Comparison of ENCODE assay signal across 8 mouse cellular contexts in the genomic region with DNA sequence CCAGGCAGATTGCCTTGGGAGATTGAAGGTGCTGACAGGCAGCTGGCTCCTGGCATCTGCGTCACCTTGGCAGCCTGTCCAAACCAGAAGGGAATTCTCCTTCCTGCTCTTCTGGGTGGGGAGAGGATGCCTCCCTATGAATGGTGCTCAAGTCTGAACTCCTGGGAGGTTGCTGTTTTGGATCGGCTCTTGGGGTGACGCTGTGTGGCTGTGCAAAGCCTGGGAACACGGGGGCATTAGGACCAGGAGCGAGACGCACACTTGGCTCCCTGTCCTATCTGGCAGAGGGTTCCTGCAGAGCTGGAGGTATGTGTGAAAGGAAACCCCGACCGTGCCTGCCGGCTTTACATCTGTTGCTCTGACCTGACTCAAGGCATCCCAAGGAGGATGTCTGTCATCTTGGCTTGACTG. TPM values are rescaled to one million over a fixed set of nuclear protein-coding genes. Genes with fewer than 3 reads are reported as not detected.
A peak's percentile ranks its signal among the peaks of the same experiment; 100 is the strongest.
DNase-seq lines count a peak whose midpoint lies in the region; ATAC-seq lines count a peak whose summit lies in the region.

A gene (plus strand): TSS at position 309 of the 411 bp plus-strand sequence.

- H3K36me3 ChIP-seq in heart, embryonic 10.5 days, result no peaks in the 10 kb centered on the region
- H3K36me3 ChIP-seq in neural tube, embryonic 13.5 days, result no peaks in the 10 kb centered on the region

- H3K9me3 ChIP-seq in heart, embryonic 10.5 days, result no peaks in the 10 kb centered on the region
- no peaks in the 10 kb centered on the region for H3K9me3 ChIP-seq in neural tube, embryonic 13.5 days

- WGBS in heart, embryonic 10.5 days, result 4% methylated on average over 9 of the region's 9 CpGs
- WGBS in neural tube, embryonic 13.5 days, result 20% methylated on average over 9 of the region's 9 CpGs

- H3K4me1 ChIP-seq in heart, embryonic 10.5 days, result peaks cover 32% of the 10 kb centered on the region
- peaks cover 19% of the 10 kb centered on the region for H3K4me1 ChIP-seq in neural tube, embryonic 13.5 days (replicated peaks)

- H3K4me3 ChIP-seq in heart, embryonic 10.5 days, result peak within 1 kb of the TSS; percentile 37
- no peak within 1 kb of the TSS for H3K4me3 ChIP-seq in neural tube, embryonic 13.5 days

- H3K27ac ChIP-seq in heart, embryonic 10.5 days, result 0 out of 2 replicates have a peak within 1 kb of the TSS, but pooled peaks have one; percentile 6
- H3K27ac ChIP-seq in neural tube, embryonic 13.5 days (replicated peaks), result no peak within 1 kb of the TSS

- ATAC-seq in neural tube, embryonic 13.5 days (ENCODE audit: low read depth), result no peak
- no peak for ATAC-seq in inflammation-experienced regulatory T-cells, adult 6 months

- DNase-seq in 3134 (ENCODE audit: extremely low read depth, insufficient read length, low spot score), result peak; percentile 73
- peak; percentile 44 for DNase-seq in Muller cell, postnatal 12 days (ENCODE audit: inconsistent ontology term)
- DNase-seq in embryo, embryonic 9.5 days (ENCODE audit: extremely low spot score), result peak; percentile 10
- DNase-seq in heart, embryonic 10.5 days (ENCODE audit: low spot score), result no peak
- DNase-seq in kidney, postnatal 10 days, result peak; percentile 39
- no peak for DNase-seq in spleen, postnatal 10 days (ENCODE audit: low spot score in 2 of 2)

- peak within 1 kb of the TSS; percentile 31 for H3K4me2 ChIP-seq in neural tube, embryonic 13.5 days

- H3K9ac ChIP-seq in neural tube, embryonic 13.5 days, result no peak within 1 kb of the TSS

- peaks cover 38% of the 10 kb centered on the region for H3K27me3 ChIP-seq in heart, embryonic 10.5 days (ENCODE audit: insufficient read depth, poor library complexity, severe bottlenecking)
- H3K27me3 ChIP-seq in neural tube, embryonic 13.5 days, result no peaks in the 10 kb centered on the region

RNA-seq across cellular contexts. Expression of the gene that starts here (rescaled TPM):
- polyA plus RNA-seq in heart, embryonic 10.5 days (2016; fragmentation: Nextera tagmentation; extraction: Ambion mirVana), result 0.18 and 0.38 TPM in 2 replicates
- 0.15 and 0.23 TPM in 2 replicates for polyA plus RNA-seq in neural tube, embryonic 13.5 days (2015; fragmentation: Nextera tagmentation; extraction: Ambion mirVana)
- not detected for polyA plus RNA-seq in inflammation-experienced regulatory T-cells, adult 6 months (2017; shearing (Covaris generic))

Comparison
In these comparisons a context has a peak if more than half of its experiments do, and no peak if none do; other contexts are left out.
1. DNase-seq: peak in 3134 (single experiment), Muller cell, postnatal 12 days (single experiment), embryo, embryonic 9.5 days (single experiment) and kidney, postnatal 10 days (single experiment); none in heart, embryonic 10.5 days (single experiment) and spleen, postnatal 10 days (0 of 2).